Mouse (Mus musculus) thymus, postnatal 14 days (tissue): ENCODE data around the gene Hist1h2an.
A peak's percentile ranks its signal among the peaks of the same experiment; 100 is the strongest.

Experiments
- DNase-seq: peaks from one replicate; pipeline ENCODE4 v3.0.0; 2021

Gene Hist1h2an

GRCm38 (mm10) chr13:21782361-21783254, 4.4 kb downstream of the Hist1h2an start:
- peak; percentile 40 for DNase-seq

GRCm38 (mm10) chr13:21781639-21782038, 5.4 kb downstream of the Hist1h2an start:
- no peak for DNase-seq

GRCm38 (mm10) chr13:21781021-21781555, 5.9 kb downstream of the Hist1h2an start:
- no peak for DNase-seq

GRCm38 (mm10) chr13:21779767-21780731, 7.0 kb downstream of the Hist1h2an start, which contains the start of gene Hist1h1b:
TSS of gene Hist1h1b (minus strand) at chr13:21780625.
- peak; percentile 86 for DNase-seq

GRCm38 (mm10) chr13:21778814-21779766, 7.9 kb downstream of the Hist1h2an start:
- peak; percentile 79 for DNase-seq

GRCm38 (mm10) chr13:21755707-21756106, 31.3 kb downstream of the Hist1h2an start:
- DNase-seq = no peak

DNA sequence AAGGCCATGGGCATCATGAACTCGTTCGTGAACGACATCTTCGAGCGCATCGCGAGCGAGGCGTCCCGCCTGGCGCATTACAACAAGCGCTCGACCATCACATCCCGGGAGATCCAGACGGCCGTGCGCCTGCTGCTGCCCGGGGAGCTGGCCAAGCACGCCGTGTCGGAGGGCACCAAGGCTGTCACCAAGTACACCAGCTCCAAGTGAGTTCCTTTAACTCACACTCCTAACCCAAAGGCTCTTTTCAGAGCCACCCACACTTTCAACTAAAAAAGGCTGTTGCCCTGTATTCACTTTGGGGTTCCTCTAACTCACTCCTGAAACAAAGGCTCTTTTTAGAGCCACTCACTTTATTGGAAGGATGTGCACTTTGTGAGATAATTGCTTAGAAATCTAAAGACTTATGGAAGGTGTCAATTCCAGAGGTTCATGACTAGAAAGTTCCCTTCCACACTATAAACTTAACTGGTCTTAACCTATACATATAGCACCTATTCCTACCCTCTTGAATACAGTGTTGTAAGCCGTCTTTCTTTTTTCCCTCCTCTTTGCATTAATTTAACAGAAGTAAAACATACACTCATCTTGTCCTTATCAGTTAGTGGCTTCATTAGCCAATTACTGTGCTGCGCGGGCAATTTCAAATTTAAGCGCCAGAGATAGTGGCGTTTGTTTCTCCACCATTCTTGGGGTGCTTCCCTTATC, 32.6 kb downstream of the Hist1h2an start:
- peak; percentile 53 for DNase-seq

DNA sequence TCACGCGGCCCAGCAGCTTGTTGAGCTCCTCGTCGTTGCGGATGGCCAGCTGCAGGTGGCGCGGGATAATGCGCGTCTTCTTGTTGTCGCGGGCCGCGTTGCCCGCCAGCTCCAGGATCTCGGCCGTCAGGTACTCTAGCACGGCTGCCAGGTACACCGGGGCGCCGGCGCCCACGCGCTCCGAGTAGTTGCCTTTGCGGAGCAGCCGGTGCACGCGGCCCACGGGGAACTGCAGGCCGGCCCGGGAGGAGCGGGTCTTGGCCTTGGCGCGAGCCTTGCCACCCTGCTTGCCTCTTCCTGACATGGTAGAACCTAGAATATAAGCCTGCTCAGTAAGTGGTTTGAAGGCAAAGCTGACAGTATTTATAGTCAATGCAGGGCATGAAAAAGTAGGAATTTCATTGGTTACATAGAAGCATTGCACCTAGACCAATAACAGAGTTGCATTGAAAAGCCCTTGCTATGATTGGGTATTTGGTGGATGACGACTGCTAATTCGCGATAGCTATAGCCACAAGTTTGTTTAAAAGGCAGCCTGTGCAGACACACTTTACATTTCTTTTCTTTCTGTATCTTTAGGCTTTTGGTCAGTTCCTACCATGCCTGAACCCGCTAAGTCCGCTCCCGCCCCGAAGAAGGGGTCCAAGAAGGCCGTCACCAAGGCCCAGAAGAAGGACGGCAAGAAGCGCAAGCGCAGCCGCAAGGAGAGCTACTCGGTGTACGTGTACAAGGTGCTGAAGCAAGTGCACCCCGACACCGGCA, 33.3 kb downstream of the Hist1h2an start, which contains the start of the genes Hist1h2ak and Hist1h2bn:
Gene Hist1h2ak (minus strand): TSS at position 304 of the 762 bp plus-strand sequence.
Gene Hist1h2bn (plus strand): TSS at position 600 of the 762 bp plus-strand sequence.
- DNase-seq = peak; percentile 77

- no peak for DNase-seq
Observed at GRCm38 (mm10) chr13:21753051-21753523, 33.9 kb downstream of the Hist1h2an start.

DNA sequence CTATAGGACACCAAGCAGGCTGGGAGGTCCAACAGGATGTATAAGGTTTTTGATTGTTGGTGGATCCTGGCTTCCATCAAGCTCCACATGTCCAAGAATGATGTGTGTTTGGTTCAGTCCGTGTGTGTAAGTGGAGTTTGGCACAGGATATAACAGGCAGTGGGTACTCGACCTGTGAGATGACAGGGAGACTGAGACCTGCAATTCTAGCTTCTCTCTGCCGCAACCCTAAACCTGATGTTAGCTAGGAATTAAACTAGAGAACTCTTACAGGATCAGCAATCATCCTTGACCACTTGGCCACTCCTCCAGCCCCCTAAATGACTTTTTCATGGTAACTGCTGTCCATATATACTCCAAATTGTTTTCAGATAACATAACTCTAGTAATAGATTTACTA, 34.7 kb downstream of the Hist1h2an start:
- DNase-seq = no peak

DNA sequence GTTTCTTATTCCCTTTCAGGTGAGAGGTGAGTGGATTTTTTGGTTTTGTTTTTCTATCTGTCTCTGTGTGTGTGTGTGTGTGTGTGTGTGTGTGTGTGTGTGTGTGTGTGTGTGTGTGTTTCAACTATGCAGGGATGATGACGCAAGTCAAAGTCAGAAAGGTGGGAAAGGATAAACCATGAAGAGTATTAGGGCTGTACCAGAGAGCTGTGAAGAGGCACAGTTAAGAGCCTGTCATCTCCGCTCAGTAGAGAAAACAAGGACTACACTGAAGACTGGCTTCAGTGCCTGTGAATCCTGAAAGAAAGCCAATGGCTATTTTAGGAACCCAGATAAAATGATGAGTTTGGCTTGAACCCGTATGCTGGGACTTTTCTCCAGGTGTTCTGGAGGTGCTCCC, 35.2 kb downstream of the Hist1h2an start:
- DNase-seq = no peak

GRCm38 (mm10) chr13:21751417-21751816, 35.6 kb downstream of the Hist1h2an start:
- no peak for DNase-seq

GRCm38 (mm10) chr13:21750159-21751017, 36.6 kb downstream of the Hist1h2an start, which contains the start of gene Hist1h4k:
TSS of gene Hist1h4k (minus strand) at chr13:21750505.
- DNase-seq = peak; percentile 98

DNA sequence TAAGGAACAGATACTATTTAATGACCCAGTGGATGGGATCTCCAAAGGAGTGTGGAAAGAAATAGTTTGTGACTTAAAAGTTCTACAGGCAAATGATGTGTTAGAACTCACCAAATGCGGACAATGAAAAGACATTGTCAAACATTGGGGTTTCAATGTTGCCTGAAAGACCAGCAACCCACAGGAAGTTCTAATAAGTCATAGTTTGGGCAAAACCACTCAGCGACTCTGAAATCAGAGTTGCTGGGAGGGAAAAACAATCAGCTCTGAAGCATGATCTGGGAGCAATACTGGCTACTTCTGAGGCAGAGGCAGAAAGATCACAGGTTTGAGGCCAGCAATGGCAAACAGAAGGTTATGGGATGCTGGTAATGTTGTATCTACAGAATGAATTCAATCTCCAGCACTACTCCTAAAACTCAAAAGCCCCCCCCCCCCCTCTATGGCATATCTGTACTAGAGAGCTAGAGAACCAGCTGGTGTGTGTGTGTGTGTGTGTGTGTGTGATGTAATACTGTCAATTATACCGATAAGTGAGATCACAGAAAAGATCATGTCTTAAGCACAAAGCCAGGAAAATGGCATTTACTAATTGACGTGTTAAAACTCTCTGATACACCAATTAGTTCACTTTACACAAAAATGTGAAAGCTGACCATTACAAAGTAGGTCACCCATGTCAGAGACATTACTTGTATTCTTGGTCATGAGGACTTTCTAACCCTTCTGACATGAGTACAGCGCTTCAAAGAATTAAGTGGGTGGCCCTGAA, 37.4 kb downstream of the Hist1h2an start:
- no peak for DNase-seq

- DNase-seq = no peak
Observed at GRCm38 (mm10) chr13:21745006-21745405, 42.0 kb downstream of the Hist1h2an start.
